Mouse (Mus musculus) mouse trophoblast stem cell (cell line): ENCODE measurements around the gene Stk16.
"Not testable (repeated sequence)": the region's sequence is repeated elsewhere in the genome, so short reads cannot be mapped to it uniquely, and the experiment has no call there.

ENCODE experiments used
- in situ Hi-C, 2 experiments: fragments of 300-500 bp; cut with MseI, MboI; formaldehyde crosslinking; loops; 2 replicates in 1 of 2; 3 replicates in 1 of 2; pipeline ENCODE4 v1.15.1; 2025

Stk16 gene

DNA sequence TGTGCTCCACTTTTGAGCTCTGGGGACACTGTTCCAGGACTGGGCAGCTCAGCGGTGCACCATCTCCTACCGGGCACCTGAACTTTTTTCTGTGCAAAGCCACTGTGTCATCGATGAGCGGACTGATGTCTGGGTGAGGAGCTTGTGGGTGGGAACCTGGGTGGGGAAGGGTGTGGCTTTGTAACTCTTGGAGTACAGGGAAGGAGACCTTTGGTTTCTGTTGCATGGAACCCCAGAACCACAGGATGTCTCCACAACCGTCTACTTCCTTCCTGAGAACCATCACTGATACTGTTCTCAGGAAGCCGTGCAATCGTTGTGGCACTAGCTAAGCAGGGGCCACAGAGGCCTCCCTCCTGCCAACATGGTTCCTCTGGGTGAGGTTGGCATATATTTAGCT is 2.5 kb downstream of the Stk16 start:
- in situ Hi-C loops = no loop called here

DNA sequence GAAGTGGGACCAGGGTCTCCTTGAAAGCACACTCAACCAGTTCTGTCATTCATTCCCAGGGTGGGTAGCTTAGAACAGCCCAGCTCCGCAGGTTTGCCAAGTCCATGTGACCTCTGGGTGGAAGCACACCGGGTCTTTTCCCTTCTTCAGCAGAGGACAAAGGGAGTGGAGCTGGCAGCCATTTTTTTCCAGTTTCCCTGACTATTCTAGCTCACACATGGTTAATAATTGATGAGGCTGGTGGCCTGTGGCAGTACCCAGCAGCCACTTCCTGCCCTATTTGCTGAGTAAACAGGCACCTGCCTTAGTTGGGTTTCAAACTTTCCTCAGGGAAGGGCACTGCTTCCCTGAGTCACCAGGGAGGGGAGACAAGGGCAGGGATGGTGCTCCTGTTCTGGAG is 3.8 kb downstream of the Stk16 start:
- in situ Hi-C loops = no loop called here

DNA sequence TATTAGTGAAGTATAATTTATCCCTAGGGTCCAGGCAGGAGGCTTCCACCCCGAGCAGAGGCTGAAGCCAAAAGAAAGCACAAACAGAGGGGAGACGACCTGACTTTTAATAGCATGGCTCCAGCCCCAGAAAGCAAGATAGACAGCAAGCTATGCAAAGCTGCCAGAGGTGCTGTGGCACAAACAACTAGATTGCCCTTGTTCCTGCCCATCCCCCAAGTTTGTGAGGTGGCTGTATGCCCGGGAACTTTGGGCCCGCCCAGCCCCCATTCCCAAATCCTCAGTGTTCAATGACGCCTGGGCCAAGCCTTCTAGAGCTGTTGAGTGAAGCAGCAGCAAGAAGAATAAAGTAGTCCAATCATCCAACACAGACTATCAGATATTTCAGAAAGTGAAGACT is 4.2 kb downstream of the Stk16 start:
- in situ Hi-C loops = no loop called here

DNA sequence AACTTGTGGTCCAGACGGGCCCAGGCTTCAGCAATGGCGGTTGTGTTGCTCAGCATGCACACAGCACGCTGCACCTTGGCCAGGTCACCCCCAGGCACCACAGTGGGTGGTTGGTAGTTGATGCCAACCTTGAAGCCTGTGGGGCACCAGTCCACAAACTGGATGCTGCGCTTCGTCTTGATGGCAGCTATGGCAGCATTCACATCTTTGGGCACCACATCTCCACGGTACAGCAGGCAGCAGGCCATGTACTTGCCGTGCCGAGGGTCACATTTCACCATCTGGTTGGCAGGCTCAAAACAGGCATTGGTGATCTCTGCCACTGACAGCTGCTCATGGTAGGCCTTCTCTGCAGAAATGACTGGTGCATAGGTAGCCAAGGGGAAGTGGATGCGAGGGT is 5.1 kb downstream of the Stk16 start:
- in situ Hi-C loops = no loop called here

DNA sequence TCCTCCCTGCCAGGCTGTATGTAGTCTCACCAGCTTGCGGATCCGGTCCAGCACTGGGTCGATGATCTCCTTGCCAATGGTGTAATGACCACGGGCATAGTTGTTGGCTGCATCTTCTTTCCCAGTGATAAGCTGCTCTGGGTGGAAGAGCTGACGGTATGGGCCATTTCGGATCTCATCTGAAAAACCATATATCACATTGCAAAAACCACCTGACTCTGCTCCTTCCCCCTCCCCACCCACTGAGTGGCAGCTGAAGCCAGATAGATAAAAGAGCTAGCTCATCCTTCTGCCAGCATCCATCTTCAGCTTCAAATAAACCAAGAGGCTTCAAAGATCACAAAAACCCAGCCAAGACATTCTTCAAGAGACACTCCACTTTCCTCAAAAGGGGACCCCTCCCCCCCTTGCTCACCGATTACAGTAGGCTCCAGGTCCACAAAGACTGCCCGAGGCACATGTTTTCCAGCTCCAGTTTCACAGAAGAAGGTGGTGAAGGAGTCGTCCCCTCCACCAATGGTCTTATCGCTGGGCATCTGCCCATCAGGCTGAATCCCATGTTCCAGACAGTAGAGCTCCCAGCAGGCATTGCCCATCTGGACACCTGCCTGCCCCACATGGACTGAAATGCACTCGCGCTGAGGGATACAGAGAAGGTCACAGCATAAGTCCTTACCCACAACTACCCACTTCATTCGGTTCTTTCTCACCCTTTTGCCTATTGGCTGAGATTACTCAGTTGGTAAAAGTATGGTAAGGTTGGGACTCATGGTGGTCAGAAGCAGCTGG is 6.4 kb downstream of the Stk16 start:
- in situ Hi-C loops = no loop called here

DNA sequence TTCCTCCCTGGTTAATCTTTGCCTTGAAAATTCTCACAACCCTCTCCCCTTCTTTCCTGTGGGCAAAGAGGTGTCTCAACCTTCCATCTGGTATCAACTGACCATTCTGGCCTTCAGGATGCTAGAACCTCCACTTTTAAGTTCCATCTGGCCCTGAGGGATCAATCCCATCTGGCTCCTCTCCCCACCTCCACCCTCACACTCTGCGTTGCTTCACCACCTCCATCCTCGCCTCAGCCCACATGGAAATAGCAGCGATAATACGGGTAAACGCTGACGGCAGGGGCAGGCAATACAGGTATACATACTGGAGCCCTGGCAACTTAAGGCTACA is 7.2 kb downstream of the Stk16 start:
- in situ Hi-C loops = no loop called here

DNA sequence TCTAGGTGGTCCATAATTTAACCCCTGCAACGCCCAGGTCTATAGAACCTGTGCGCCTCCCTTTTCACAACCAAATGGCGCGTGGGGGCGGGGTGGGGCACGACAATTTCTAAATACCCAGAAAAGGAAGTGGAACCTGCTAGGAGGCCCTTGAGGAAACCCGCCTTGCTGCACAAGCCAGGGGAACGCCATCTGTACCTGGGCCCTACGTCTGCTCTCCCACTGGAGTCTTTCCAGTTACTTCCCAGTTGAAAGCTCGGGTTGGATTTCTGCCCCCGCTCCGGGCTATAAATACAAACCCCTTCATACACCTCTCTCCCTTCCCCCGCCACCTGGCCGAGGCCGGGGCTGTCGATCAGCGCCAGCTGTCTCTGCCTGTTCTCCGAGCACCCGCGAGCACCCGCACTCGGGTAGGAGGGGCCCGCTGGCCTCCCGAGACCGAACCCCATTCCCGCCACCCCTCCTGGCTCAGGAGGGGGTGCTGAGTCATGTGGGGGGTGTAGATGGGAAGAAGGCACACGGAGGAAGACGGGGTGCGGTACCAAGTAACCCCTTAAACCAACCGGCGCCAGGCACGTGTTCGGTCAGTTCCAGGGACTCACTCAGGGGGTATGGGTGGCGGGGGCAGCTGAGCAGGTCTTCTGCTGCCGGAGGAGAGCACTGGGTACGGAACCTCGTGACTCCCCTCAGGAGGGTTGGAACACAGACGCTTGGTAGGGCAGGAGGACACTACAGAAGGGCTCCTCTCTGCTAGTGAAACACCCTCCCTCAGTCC is 7.8 kb downstream of the Stk16 start:
- in situ Hi-C loops = no loop called here

DNA sequence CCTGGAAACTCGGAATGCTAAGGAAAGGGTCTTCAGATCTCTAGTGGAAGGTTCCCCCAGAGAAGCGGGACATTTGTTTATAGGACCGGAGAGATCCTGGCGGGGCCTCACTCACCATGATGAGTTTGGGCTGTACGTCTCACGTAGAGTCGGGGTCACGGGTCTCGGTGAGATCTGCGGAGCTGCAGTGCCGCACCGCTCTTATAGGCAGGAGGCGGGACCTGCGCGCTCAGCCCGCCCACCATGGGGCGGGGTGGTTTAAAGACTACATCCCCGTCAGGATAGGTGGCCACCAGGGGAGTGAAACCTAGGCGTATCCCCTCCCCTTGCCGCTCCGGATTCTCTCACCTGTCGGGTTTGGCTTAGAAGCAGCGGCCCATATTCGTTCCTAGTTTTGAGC is 8.4 kb downstream of the Stk16 start:
- in situ Hi-C loops = no loop called here

DNA sequence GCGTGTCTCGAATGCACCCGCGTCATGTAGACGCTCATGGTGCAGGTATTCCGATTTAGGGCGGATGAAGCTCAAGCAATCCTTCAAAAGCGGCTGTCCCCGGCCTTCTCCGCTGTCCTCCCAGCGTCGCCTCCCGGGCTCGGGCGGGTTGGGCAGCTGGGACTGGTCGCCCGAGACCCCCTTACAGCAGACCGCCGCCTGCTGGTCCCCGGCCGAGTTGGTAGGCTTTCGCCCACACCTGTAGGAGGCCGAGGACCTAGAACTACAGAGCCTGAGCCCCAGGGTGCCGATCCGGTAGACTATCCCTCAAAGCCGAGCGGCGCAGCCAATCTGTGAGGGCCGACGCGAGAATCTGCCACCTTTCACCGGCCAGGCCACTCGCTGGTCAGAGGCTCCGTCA is 8.9 kb downstream of the Stk16 start, which contains the start of gene Tuba4a:
TSS of gene Tuba4a (minus strand) at position 335 of the 400 bp plus-strand sequence.
- in situ Hi-C loops = no loop called here

DNA sequence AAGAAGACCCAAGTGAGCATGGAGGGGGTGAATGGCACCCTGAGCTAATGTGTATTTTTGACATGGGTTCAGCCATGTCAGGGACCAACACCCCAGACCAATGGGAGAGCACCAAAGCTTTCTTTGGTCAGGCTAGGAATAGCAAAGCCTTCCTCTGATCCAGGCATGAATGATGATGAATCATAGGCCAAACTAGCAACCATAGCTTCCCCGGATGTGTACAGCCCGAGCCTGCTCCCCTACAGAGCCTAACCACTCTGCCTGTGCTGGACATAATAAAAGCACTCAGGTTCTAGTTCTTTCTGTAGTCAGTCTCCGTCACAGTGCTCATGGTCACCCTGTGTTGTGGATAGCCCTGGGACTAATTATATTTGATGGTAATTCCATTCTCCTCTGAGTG is 10.9 kb downstream of the Stk16 start:
- in situ Hi-C loops = no loop called here

DNA sequence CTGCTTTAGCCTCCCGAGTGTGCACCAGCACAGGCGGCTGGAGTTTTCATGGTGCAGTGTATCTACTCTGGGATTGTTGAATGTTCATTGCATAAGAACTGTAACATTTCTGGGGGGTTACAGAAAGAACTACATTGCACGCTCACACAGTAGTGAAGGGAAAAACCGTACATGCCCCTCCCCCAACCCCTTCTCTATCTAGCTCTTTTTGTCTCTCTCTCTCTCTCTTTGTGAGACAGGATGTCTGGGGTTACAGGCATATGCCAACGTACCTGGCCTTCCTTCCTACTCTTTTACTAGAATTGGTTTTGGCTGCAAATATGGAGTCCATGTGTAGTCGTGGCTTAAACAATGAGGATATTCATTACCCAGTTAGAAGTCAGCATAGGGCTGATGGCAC is 12.3 kb downstream of the Stk16 start:
- in situ Hi-C loops = no loop called here

DNA sequence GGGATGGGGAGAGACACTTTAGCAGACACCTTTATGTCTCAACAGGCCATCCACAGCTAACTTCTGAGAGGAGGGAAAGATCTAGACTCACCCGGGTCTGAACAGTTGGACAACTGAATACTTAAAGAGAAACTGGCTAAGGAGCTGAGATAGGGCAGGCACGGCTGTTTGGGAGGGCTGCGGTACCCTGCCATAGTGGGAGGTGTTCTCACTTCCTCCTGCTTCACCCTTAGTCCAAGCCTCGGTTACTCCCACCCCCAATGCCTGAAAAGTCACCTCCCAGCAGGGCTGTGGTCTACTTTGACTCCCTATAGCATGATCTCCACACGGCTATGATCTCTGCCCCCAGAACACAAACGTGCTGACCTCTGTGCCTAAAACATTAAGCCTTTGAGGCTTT is 12.9 kb downstream of the Stk16 start:
- in situ Hi-C loops = no loop called here

DNA sequence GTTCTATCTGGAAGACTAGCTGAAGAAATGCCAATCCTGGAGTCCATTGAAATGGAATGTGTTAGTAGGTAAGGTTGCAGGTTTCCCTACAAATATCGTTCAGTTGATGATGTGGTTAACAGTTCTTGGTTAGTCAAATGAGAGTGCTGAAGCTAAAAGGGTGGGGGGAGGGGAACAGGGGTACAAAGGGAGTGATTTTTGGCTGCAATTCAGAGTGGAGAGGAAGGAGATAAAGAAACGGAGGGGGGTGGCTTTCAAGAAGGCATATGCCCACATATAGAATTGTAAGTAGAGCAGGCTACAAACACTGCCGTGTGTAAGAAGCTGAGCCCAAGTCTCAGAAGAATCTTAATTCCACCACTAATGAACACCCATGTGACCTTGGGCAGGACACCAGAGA is 14.8 kb downstream of the Stk16 start:
- in situ Hi-C loops = no loop called here

DNA sequence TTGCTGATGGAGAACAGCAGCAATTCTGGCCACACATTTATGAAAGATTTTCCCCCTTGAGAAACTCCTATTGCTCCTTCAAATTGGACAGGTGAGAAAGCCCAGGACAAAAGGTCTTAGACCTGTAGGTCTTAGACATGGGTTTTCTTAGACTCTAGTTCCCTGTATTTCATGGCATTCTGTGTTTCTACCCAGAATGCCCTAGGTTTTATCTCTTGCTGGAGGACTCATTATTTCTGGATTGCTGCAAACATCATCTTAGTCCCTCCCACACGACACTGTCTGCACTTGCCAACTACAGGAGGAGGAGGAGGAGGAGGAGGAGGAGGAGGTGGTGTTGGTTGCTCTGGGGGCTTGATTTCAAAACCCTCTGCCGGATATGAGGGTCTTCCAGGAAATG is 15.5 kb downstream of the Stk16 start:
- in situ Hi-C loops = no loop called here

DNA sequence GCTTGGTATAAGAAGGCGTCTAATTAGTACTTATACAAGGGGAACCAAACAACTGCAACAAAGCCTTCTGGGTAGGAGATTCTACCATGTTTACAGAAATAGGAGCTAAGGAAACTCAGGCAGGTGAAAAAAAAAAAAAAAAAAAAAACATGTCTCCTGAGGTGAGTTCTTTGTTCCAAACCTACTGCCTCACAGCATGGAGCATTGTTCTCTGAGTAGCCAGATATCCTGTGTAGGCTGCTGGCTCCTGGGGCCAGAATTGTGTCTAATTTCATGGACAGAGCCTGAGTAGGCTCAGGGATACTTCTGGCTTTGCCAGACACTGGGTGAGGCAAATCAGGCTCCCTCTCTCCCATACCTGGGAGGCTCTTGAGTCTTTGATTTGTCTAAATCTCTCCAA is 17.0 kb downstream of the Stk16 start:
- in situ Hi-C loops = no loop called here

DNA sequence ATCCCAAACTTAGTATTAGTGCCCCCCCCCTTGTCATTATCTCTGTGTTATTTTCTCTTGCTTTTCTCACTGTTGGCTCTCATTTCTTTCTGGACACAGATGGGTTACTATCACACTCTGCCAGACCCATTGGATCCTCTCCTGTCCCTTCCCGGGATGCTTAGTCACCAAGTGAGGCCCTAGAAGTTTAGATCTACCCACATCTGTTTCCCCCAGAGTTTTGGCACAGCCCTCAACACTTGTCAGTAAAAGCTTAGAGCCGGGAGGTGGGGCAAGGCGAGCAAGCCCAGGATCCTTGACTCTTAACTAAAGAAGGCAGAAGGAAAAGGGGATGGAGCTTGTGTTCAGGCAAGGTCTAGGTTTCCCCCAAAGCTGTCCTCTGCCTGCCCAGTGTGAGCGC is 18.5 kb downstream of the Stk16 start:
- in situ Hi-C loops = no loop called here

DNA sequence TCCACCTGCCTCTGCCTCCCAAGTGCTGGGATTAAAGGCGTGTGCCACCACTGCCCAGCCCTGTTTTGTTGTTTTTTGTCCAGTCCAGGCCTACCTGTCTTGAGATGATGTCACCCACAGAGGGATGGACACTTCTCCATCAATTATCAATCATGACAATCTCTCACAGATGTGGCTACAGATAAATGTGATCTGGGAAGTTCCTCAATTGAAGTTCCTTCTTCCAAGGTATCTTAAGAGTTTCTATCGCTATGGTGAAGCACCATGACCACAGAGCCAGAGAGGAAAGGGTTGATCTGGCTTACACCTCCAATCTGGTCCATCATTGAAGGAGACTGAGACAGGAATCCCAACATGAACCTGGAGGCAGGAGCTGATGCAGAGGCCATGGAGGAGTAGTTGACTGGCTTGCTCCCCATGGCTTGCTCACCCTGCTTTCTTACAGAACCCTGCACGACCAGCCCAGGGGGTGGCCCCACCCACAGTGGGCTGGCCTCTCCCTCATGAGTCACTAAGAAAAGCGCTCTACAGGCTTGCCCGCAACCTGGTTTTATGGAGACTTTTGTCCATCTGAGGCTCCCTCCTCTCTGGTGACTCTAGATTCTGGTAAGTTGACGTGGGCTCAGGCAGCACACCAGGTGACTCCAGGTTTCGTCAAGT is 19.8 kb downstream of the Stk16 start:
- in situ Hi-C loops = no loop called here

DNA sequence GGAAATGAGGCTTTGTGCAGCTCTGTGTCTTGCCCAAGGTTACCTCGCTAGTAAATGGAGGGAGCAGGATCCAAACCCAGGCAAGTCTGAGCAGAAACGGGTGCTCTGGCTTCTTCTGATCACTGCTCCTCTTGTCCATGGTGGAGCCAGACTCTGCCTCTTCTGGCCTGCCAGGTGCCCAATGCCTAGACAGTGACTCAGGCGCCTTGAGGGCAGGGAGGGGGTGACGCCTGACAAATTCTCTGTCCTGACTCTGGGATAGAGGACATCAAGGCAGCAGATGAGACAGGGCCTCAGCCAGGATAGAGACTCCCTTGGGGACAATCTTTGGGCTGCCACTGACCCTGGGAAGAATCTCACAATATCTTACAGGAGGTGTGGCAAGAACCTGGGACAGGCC is 20.6 kb downstream of the Stk16 start:
- in situ Hi-C loops = no loop called here

DNA sequence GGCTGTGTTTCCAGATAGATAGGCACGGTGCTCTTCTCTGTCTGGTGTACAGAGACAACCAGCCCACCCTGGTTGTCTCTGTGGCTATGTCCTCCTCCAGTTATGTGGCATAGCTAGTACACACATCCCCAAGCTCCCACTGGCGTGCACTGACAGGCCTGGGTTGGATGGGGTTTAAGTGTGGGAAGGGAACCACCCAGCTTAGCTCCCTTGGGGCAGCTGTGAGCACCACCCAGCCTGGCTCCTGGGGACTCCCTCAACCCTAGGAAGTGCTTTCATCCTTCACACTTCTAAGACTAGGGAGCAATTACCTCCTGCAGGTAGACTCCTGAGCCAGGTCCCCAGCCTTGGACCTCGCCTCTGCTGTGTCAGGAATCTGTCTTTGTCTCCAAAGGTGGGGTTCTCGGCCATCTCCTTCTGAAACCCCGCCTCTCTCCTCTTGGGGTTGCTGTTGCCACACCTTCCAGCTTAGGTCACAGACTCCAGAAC is 21.1 kb downstream of the Stk16 start, which contains the start of gene A630095N17Rik:
TSS of gene A630095N17Rik (minus strand) at position 439 of the 489 bp plus-strand sequence.
- in situ Hi-C loops = no loop called here

DNA sequence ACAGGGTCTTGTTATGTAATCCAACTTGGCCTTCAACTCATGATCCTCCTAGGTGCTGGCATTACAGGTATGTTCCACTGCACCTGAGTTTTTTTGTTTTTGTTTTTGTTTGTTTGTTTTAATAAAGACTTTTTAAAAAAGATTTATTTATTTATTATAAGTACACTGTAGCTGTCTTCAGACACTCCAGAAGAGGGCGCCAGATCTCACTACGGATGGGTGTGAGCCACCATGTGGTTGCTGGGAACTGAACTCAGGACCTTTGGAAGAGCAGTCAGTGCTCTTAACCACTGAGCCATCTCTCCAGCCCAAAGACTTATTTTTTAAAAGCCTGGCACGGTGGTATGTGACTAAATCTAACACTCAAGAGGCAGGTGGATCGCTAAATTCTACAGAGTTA is 21.9 kb downstream of the Stk16 start:
- in situ Hi-C loops = not testable (repeated sequence)

DNA sequence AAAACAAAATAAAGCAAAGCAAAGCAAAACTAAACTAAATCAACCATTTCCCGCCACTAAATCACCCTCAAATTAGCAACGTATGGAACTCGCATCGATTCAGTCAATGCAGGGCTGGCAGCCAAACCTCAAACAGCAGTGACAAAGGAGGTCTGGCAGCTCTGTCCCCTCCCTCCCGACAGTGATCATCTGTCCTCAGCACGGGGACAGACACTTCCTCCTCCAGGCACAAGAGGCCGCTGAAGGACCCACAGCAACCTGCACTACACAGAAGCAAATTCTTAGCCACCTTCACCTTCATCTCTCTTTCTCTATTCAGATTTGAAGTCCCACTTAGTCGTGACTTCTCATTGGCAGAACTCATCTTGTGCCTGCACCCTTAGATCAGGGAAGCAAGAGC is 24.0 kb downstream of the Stk16 start:
- in situ Hi-C loops = no loop called here
